Mouse (Mus musculus) WW6 (cell line): ENCODE measurements around the gene Fam122a.

Experiments used
- DNase-seq: peaks from one replicate; pipeline ENCODE4 v3.0.0-alpha.2; 2013; ENCODE audit warnings: low read depth, low spot score

Gene Fam122a

GRCm38 (mm10) chr19:24476929-24477882 lies at the start of gene Fam122a:
Fam122a (minus strand) TSS chr19:24477356.
- peak; percentile 77 for DNase-seq

DNA sequence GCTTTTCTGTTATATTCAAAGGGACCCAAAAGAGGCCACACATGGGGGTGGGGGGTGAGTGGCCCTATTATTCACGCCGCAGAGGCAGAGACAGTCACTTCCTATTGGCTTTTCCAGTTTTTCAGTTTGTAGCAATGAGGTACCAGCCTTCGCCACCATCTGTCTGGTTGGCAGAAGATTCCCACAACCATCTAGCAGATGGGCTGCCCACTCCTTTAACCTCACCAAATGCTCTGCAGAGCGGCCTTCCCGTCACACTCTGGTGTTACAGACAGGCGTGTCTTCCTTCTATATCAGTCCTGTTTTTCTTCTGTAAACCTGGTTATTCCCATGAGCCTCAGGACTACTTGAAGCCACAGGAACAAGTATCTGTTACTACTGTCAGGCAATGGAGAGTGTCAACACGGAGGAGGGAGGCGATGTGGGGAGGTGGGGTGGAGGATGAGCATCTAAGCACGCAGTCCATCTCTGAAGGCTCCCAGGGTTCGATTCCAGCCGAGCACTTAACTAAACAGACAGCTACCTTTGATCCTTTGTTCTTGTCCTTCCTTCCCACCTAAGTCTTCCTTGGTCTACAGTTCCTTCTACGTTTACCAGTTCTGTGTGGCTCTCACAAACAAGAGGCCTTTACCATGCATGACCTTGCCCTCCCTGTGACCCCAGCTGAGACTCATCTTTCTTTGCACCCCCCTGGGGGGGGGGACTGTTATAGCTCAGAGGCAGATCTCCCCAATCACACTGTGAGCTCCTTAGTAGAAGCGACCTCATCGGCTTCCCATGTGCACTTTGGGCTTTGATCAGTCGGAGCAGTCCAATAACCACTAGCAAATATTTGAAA lies 46.5 kb upstream of the Fam122a start:
- no peak for DNase-seq

DNA sequence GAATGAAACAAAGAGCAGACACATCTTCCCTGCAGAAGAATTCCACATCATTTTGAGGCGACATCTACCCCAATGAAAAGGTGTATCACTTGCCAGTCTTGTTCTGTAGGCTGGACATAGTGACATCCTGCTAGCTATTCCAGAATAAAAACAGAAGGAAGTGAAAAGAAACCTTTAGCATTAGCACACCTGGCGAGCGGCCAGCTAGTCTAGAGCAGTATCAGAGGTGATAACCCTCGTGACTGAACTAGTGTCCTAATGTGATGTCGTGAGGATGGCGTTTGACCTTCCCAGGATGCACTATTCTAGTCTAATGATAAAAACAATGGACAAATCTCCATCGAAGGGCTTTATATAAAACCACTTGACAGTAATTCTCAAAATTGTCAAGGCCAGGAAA lies 44.8 kb upstream of the Fam122a start:
- no peak for DNase-seq

DNA sequence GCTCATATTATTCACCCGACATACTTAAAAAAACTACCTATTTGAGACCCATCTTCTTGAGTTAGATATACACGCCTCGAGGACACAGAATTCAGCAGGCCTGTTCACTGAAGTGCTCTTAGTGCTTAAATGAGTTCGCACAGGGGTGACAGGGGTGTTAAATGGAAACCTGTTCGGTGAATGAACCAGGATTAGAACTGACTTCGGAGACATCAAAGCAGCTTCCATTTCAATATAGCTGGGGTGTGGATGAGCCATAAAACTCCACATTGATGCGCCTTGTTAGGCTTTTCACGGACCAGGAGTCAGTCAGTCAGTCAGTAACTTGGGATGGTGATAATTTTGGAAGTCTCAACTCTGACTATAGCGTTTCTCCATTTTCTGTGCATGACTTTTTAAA lies 44.0 kb upstream of the Fam122a start:
- DNase-seq: no peak

DNA sequence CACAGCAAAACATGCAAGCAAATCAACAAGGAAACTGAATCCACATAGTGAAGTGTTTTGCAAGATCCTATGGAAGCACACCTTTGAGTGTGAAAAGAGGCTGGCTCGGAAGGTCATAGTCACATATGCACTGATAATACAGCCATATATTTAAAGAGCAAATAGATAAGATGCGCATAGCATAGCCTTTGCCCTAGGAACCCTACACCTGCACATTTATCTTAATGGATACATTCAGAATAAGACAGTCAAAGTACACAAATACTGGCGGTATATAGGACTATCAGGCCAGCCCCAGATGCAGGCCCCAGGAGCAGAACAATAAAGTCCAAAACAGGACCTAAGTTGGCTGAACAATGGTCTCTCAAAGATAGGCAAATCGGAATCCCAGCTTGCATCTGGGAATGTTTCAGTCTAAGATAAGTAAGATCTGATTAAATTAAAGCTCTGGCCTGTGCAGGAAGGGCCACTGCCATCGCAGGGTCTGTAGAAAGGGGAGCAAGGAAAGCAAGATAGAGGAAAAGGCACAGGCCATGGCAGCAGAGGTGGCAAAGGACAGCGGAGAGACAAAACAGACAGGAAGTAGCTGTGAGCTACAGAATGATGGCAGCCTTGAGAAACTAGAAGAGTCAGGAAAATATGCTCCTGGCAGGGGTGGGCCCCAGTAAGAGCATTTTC lies 42.7 kb upstream of the Fam122a start:
- DNase-seq: no peak

DNA sequence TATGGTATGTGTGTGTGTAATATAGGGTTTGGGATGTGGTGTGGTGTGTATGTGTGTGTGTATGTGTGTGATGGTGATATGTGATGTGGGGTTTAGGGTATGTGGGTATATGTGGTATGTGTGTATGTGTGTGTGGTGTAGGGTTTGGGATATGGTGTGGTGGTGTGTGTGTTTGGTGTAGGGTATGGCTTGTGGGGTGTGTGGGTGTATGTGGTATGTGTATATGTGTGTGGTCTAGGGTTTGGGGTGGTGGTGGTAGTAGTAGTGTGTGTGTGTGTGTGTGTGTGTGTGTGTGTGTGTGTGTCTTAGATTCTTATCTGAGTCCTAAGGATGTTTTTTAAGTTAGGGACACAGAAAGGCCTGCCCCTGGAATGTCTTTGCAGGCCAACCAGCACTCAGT lies 41.2 kb upstream of the Fam122a start:
- DNase-seq: no peak

- no peak for DNase-seq
These were observed 39.9 kb upstream of the Fam122a start for GRCm38 (mm10) chr19:24517057-24517456.

- DNase-seq: no peak
These were observed 38.8 kb upstream of the Fam122a start for GRCm38 (mm10) chr19:24515941-24516340.

DNA sequence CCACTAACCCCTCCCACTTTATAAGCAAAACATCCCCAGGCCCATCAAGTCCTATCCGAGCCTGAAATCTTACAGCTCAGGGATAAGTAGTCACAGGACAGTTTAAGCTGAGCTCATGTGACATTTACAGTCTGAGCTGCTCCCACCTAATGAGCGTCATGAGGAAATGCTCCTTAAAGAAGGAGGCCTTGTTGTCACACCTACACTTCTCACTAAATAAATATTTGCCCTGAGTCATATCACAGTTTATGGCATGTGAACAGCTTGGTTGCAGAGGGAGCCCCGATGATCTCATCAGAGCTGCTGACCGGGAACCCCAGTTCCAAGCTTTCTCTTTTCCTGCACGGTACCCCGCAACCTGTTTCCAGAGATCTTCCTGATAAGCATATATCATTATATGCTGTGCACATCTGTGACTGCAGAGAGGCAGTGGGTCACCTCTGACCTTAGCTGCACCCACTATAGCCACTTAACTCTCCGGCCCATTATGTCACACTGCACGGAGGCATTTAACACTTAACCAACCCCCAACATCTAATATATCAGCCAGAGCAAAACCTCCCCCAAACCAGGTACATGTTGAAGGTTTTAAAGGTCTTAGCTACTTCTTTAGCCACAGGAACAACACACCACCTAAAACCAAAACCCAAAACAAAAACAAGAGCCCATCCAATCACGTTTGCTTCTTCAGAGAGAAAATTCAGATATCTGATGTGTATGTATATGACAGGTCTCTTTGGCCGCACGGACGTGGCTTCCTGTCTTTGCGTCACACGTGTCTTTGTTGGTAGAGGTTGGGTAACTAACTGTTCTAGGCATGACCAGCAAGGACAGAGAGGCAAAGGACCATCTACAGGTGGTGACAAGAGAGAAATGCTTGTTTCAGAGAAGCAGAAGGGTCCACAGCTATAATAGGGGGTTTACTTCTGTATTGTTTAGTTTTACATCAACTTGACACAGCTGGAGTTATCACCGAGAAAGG lies 37.8 kb upstream of the Fam122a start:
- DNase-seq: no peak

DNA sequence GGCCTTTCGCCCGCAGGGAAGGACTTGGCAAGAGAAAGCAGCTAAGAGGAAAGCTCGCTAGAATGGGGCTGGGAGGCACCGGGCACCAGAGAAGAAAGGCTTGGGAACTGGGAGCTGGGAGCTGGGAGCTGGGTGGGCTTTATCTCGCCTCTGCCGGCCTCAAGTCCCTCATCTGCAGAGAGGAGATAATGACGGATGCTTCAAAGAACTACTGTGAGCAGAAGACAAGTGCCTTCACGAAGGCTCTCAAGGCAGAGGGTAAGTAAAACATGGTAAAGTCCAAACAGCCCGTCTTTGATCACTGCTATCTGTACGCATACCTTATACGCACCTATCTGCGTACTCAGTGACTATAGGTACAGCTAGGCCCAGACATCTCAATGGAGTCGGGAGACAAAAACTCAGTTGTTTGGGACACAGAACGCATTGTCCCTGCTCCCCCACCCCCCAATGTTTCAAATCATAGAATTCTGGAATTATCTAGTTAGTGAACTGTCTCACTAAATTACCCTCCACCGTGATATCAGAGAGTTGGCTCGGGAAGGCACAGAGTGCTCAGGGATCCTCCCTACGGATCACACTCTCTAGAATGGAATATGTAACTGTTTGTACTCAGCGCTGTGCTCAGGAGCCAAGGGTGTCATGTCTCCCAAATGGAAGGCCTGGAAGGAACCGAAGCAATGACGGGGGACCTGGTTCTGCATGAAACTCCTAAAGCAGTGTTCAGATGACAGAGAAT lies 36.1 kb upstream of the Fam122a start:
- DNase-seq: no peak

GRCm38 (mm10) chr19:24511939-24512338 lies 34.8 kb upstream of the Fam122a start:
- no peak for DNase-seq

- no peak for DNase-seq
These were observed 32.2 kb upstream of the Fam122a start for GRCm38 (mm10) chr19:24509391-24509790.

DNA sequence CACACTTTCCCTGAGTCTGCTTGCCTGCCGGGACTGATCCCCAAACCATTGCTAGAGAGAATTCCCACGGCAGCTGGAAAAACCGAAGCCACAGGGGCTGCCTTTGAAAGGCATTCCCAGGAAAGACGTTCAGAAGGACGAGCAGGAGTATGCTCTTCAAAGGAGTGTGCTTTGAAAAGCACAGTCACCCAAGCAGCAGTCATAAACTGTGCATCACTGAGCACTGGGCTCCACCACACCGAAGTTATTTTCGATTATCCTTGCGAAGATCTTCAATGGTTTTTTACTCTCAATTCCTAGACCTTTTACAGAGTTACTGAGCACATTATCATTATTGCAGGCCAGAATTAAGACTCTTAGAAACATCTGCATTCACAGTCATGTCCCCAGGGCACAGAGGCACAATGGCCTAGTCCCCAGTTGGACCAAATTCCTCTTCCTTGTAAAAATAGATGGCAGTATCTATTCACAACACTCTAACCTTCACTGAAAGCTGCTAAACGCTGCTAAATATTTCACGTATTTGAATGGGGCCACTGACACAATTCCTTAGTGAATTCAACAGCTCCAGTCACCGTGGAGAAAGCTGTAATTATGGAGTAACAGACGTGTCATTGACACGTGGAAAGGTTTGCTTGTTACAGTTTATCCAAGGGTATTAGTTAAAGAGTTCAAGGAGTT lies 31.1 kb upstream of the Fam122a start:
- no peak for DNase-seq

DNA sequence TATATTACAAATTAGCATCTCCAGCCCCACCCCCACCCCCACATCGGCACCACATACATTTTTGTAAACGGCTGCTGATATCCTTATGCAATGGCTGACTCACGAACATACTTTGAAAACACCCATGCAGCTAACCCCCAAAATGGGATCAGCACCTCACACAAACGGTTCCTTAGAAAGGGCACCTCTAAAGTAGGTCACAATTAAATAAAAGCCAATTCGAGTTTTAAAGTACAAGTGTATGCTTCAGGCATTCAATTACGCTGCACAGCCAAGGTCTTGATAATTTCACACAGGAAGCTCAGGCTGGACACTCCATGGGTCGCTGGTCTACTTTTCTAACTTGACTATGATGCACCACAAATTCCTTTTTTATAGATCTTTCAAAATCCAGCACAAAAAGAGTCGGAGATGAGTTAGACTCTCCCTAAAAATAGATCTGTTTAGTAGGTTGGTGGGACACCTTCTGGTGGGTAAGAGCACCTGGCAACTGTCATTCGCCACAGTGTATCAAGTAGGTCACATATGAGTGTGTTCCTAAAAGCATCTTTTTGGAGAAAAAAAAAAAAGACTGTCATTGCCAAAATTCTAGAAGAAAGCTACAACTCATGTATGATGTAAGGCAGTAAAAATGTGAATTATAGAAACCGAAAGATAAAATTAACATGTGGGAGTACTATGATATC lies 25.7 kb upstream of the Fam122a start:
- no peak for DNase-seq

DNA sequence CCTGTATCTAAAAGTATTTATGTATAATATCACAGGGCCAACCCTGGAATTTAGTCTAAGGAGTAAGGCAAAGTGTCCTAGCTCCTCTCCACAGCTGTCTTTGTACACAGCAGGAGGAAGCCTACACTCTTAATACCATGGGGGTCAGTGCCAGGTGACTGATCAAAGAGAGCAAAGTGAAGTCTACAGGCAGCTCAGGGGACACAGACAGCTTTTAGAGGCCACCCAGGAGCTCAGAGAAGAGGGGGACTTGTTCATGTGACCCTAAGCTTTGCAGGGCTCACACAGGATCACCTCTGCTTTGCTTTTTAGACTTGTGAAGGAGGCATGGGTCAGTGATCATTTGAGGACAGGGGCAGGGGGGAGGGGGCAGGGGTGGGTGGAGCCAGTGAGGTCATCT lies 24.4 kb upstream of the Fam122a start:
- DNase-seq: no peak

DNA sequence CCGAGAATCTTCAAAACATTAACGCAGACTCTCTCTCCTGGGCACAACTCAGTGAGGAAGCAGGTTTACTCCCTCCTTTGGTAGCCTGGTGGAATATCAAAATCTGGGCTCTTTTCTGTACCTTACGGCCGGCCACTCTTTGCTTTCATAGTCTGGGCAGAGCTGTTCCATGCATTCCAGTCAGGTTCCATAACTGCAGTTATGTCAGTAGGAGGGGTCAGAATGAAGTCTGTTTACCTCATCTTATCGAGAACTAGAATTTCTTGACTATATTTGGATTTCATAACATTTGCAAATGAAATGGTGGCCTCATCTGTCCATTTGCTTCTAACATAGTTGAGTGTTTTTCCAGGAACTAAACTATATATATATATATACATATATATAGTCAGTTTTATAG lies 23.3 kb upstream of the Fam122a start:
- no peak for DNase-seq

- DNase-seq: no peak
These were observed 22.1 kb upstream of the Fam122a start for GRCm38 (mm10) chr19:24499291-24499690.

- no peak for DNase-seq
These were observed 16.7 kb upstream of the Fam122a start for GRCm38 (mm10) chr19:24493887-24494286.

DNA sequence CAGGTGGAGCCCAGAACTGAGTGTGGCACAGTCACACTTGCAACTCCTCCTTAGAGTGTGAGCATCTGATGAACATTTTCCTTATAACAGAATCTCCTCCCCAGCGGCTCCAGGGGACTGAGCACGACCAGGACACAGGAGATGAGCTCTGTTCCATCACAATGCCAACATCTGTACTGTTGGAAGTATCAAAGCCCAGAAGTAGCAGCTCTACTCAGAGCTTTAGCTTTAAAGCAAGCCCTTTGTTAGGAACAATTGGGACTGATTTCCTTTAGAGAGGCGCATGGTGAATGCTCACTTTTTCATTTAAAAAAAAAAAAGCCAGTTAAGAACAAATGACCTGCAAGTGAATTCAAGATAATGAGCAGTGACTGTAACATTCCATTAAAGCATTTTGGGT lies 14.7 kb upstream of the Fam122a start:
- no peak for DNase-seq
